Mouse (Mus musculus): ENCODE results near the gene Ogg1. TPM values are rescaled to one million over a fixed set of nuclear protein-coding genes. Genes with fewer than 3 reads are reported as not detected.
A peak's percentile ranks its signal among the peaks of the same experiment; 100 is the strongest.

Gene Ogg1
- polyA plus RNA-seq (2011; ENCODE audit: insufficient read length, low read depth, missing spikeins), result 20.9 and 24.3 TPM in 2 replicates

- Histone ChIP-seq H3K4me1 (ENCODE audit: control insufficient read depth, insufficient read depth, low read length) (peaks cover 10% of the 10 kb centered on the region), H3K4me3 (ENCODE audit: insufficient read depth, low read length) (peak within 1 kb of the TSS; percentile 66), H3K27ac (ENCODE audit: insufficient read depth, low read length) (peak within 1 kb of the TSS; percentile 71)
- TF ChIP-seq CTCF (IDR thresholded peaks at IDR 0.05; ENCODE audit: borderline replicate concordance, insufficient read depth, low read length), result no peak
- peak; percentile 99 for TF ChIP-seq POLR2A (IDR thresholded peaks at IDR 0.05; ENCODE audit: low read depth, low read length)
Measured at GRCm38 (mm10) chr6:113326533-113327315, at the start of gene Ogg1. Gene Ogg1, plus strand, starts transcription at chr6:113326972.

GRCm38 (mm10) chr6:113281676-113282075 lies 45.1 kb upstream of the Ogg1 start:
- no peaks in the 10 kb centered on the region for H3K4me1 ChIP-seq (ENCODE audit: control insufficient read depth, insufficient read depth, low read length)
- no peak overlapping the region for H3K27ac ChIP-seq (ENCODE audit: insufficient read depth, low read length)
- no peak overlapping the region for H3K4me3 ChIP-seq (ENCODE audit: insufficient read depth, low read length)
- TF ChIP-seq POLR2A (IDR thresholded peaks at IDR 0.05; ENCODE audit: low read depth, low read length), result no peak

- Histone ChIP-seq H3K27ac (ENCODE audit: insufficient read depth, low read length) (no peak within 1 kb of the TSS), H3K4me3 (ENCODE audit: insufficient read depth, low read length) (no peak within 1 kb of the TSS), H3K4me1 (ENCODE audit: control insufficient read depth, insufficient read depth, low read length) (no peaks in the 10 kb centered on the region)
- TF ChIP-seq POLR2A (IDR thresholded peaks at IDR 0.05; ENCODE audit: low read depth, low read length) (no peak), CTCF (IDR thresholded peaks at IDR 0.05; ENCODE audit: borderline replicate concordance, insufficient read depth, low read length) (no peak)
Measured at GRCm38 (mm10) chr6:113282101-113282802, 44.5 kb upstream of the Ogg1 start, which contains the start of gene Cpne9. Gene Cpne9, plus strand, starts transcription at chr6:113282307.

GRCm38 (mm10) chr6:113282969-113283368 lies 43.8 kb upstream of the Ogg1 start:
- Histone ChIP-seq H3K4me3 (ENCODE audit: insufficient read depth, low read length) (no peak overlapping the region), H3K4me1 (ENCODE audit: control insufficient read depth, insufficient read depth, low read length) (no peaks in the 10 kb centered on the region), H3K27ac (ENCODE audit: insufficient read depth, low read length) (no peak overlapping the region)
- no peak for TF ChIP-seq CTCF (IDR thresholded peaks at IDR 0.05; ENCODE audit: borderline replicate concordance, insufficient read depth, low read length)
- TF ChIP-seq POLR2A (IDR thresholded peaks at IDR 0.05; ENCODE audit: low read depth, low read length), result no peak

- no peak overlapping the region for H3K4me3 ChIP-seq (ENCODE audit: insufficient read depth, low read length)
- no peak for TF ChIP-seq CTCF (IDR thresholded peaks at IDR 0.05; ENCODE audit: borderline replicate concordance, insufficient read depth, low read length)
- TF ChIP-seq POLR2A (IDR thresholded peaks at IDR 0.05; ENCODE audit: low read depth, low read length), result no peak
- no peak overlapping the region for H3K27ac ChIP-seq (ENCODE audit: insufficient read depth, low read length)
- H3K4me1 ChIP-seq (ENCODE audit: control insufficient read depth, insufficient read depth, low read length), result no peaks in the 10 kb centered on the region
Measured at GRCm38 (mm10) chr6:113283500-113283899, 43.3 kb upstream of the Ogg1 start.

GRCm38 (mm10) chr6:113284931-113285330 lies 41.8 kb upstream of the Ogg1 start:
- no peaks in the 10 kb centered on the region for H3K4me1 ChIP-seq (ENCODE audit: control insufficient read depth, insufficient read depth, low read length)
- no peak for TF ChIP-seq CTCF (IDR thresholded peaks at IDR 0.05; ENCODE audit: borderline replicate concordance, insufficient read depth, low read length)
- TF ChIP-seq POLR2A (IDR thresholded peaks at IDR 0.05; ENCODE audit: low read depth, low read length), result no peak
- H3K4me3 ChIP-seq (ENCODE audit: insufficient read depth, low read length), result no peak overlapping the region
- no peak overlapping the region for H3K27ac ChIP-seq (ENCODE audit: insufficient read depth, low read length)

GRCm38 (mm10) chr6:113286316-113286715 lies 40.5 kb upstream of the Ogg1 start:
- TF ChIP-seq POLR2A (IDR thresholded peaks at IDR 0.05; ENCODE audit: low read depth, low read length), result no peak
- no peak for TF ChIP-seq CTCF (IDR thresholded peaks at IDR 0.05; ENCODE audit: borderline replicate concordance, insufficient read depth, low read length)
- Histone ChIP-seq H3K27ac (ENCODE audit: insufficient read depth, low read length) (no peak overlapping the region), H3K4me1 (ENCODE audit: control insufficient read depth, insufficient read depth, low read length) (no peaks in the 10 kb centered on the region)

GRCm38 (mm10) chr6:113287236-113287635 lies 39.5 kb upstream of the Ogg1 start:
- no peak overlapping the region for H3K4me3 ChIP-seq (ENCODE audit: insufficient read depth, low read length)
- TF ChIP-seq CTCF (IDR thresholded peaks at IDR 0.05; ENCODE audit: borderline replicate concordance, insufficient read depth, low read length) (no peak), POLR2A (IDR thresholded peaks at IDR 0.05; ENCODE audit: low read depth, low read length) (no peak)

More at GRCm38 (mm10) chr6:113286316-113286715, 40.5 kb upstream of the Ogg1 start:
- no peak overlapping the region for H3K4me3 ChIP-seq (ENCODE audit: insufficient read depth, low read length)

GRCm38 (mm10) chr6:113289346-113289745 lies 37.4 kb upstream of the Ogg1 start:
- no peaks in the 10 kb centered on the region for H3K4me1 ChIP-seq (ENCODE audit: control insufficient read depth, insufficient read depth, low read length)
- H3K27ac ChIP-seq (ENCODE audit: insufficient read depth, low read length), result no peak overlapping the region
- TF ChIP-seq POLR2A (IDR thresholded peaks at IDR 0.05; ENCODE audit: low read depth, low read length) (no peak), CTCF (IDR thresholded peaks at IDR 0.05; ENCODE audit: borderline replicate concordance, insufficient read depth, low read length) (no peak)
- H3K4me3 ChIP-seq (ENCODE audit: insufficient read depth, low read length), result no peak overlapping the region

More at GRCm38 (mm10) chr6:113287236-113287635, 39.5 kb upstream of the Ogg1 start:
- Histone ChIP-seq H3K4me1 (ENCODE audit: control insufficient read depth, insufficient read depth, low read length) (no peaks in the 10 kb centered on the region), H3K27ac (ENCODE audit: insufficient read depth, low read length) (no peak overlapping the region)

GRCm38 (mm10) chr6:113290346-113290745 lies 36.4 kb upstream of the Ogg1 start:
- Histone ChIP-seq H3K4me1 (ENCODE audit: control insufficient read depth, insufficient read depth, low read length) (no peaks in the 10 kb centered on the region), H3K4me3 (ENCODE audit: insufficient read depth, low read length) (no peak overlapping the region), H3K27ac (ENCODE audit: insufficient read depth, low read length) (no peak overlapping the region)
- TF ChIP-seq POLR2A (IDR thresholded peaks at IDR 0.05; ENCODE audit: low read depth, low read length), result no peak
- no peak for TF ChIP-seq CTCF (IDR thresholded peaks at IDR 0.05; ENCODE audit: borderline replicate concordance, insufficient read depth, low read length)
